Mouse (Mus musculus): Measurements from ENCODE around the gene Samsn1. TPM values are rescaled to one million over a fixed set of nuclear protein-coding genes. Genes with fewer than 3 reads are reported as not detected.

The Samsn1 gene
- total and polyA plus RNA-seq, 2 experiments from 2014 or later: 0.19 to 1.2 TPM

- Histone ChIP-seq H3K9ac (replicated peaks; ENCODE audit: low read depth, low read length) (no peak overlapping the region), H3K9me3 (replicated peaks; ENCODE audit: control insufficient read depth, low read length) (no peaks in the 10 kb centered on the region), H3K4me2 (ENCODE audit: low read depth, low read length) (no peak overlapping the region), H3K4me1 (ENCODE audit: control insufficient read depth, insufficient read depth) (no peaks in the 10 kb centered on the region), H3K4me3 (ENCODE audit: low read depth, low read length) (no peak overlapping the region), H3K27ac (ENCODE audit: low read depth) (no peak overlapping the region), H3K36me3 (replicated peaks; ENCODE audit: control insufficient read depth, insufficient read depth, low read length) (no peaks in the 10 kb centered on the region), H3K27me3 (ENCODE audit: control insufficient read depth, insufficient read depth, low read length) (no peaks in the 10 kb centered on the region)
- ATAC-seq (ENCODE audit: insufficient read depth, low read depth): no peak
- no peak for DNase-seq (ENCODE audit: low spot score)
- TF ChIP-seq EP300 (IDR thresholded peaks at IDR 0.05; ENCODE audit: low read depth) (no peak), CTCF (IDR thresholded peaks at IDR 0.05; ENCODE audit: low read depth) (no peak)
- WGBS: 84% methylated on average over 6 of the region's 6 CpGs
Measured at GRCm38 (mm10) chr16:76001788-76002187, 20.3 kb downstream of the Samsn1 start.

- TF ChIP-seq CTCF (IDR thresholded peaks at IDR 0.05; ENCODE audit: low read depth) (no peak), EP300 (IDR thresholded peaks at IDR 0.05; ENCODE audit: low read depth) (no peak)
- Histone ChIP-seq H3K4me2 (ENCODE audit: low read depth, low read length) (no peak overlapping the region), H3K36me3 (replicated peaks; ENCODE audit: control insufficient read depth, insufficient read depth, low read length) (no peaks in the 10 kb centered on the region), H3K27ac (ENCODE audit: low read depth) (no peak overlapping the region), H3K9ac (replicated peaks; ENCODE audit: low read depth, low read length) (no peak overlapping the region), H3K4me1 (ENCODE audit: control insufficient read depth, insufficient read depth) (no peaks in the 10 kb centered on the region), H3K9me3 (replicated peaks; ENCODE audit: control insufficient read depth, low read length) (no peaks in the 10 kb centered on the region), H3K27me3 (ENCODE audit: control insufficient read depth, insufficient read depth, low read length) (no peaks in the 10 kb centered on the region), H3K4me3 (ENCODE audit: low read depth, low read length) (no peak overlapping the region)
- 83% methylated on average over 9 of the region's 9 CpGs for WGBS
- DNase-seq (ENCODE audit: low spot score): no peak
- no peak for ATAC-seq (ENCODE audit: insufficient read depth, low read depth)
Measured at GRCm38 (mm10) chr16:76000127-76000526, 22.0 kb downstream of the Samsn1 start.

GRCm38 (mm10) chr16:75990173-75990572, 31.9 kb downstream of the Samsn1 start:
- Histone ChIP-seq H3K4me2 (ENCODE audit: low read depth, low read length) (no peak overlapping the region), H3K4me1 (ENCODE audit: control insufficient read depth, insufficient read depth) (no peaks in the 10 kb centered on the region), H3K27me3 (ENCODE audit: control insufficient read depth, insufficient read depth, low read length) (no peaks in the 10 kb centered on the region), H3K36me3 (replicated peaks; ENCODE audit: control insufficient read depth, insufficient read depth, low read length) (no peaks in the 10 kb centered on the region), H3K4me3 (ENCODE audit: low read depth, low read length) (no peak overlapping the region), H3K9ac (replicated peaks; ENCODE audit: low read depth, low read length) (no peak overlapping the region), H3K9me3 (replicated peaks; ENCODE audit: control insufficient read depth, low read length) (no peaks in the 10 kb centered on the region), H3K27ac (ENCODE audit: low read depth) (no peak overlapping the region)
- 68% methylated on average over 1 of the region's 1 CpGs for WGBS
- DNase-seq (ENCODE audit: low spot score) (no peak), ATAC-seq (ENCODE audit: insufficient read depth, low read depth) (no peak)
- TF ChIP-seq CTCF (IDR thresholded peaks at IDR 0.05; ENCODE audit: low read depth) (no peak), EP300 (IDR thresholded peaks at IDR 0.05; ENCODE audit: low read depth) (no peak)

GRCm38 (mm10) chr16:75983831-75984230, 38.2 kb downstream of the Samsn1 start:
- DNase-seq (ENCODE audit: low spot score): no peak
- H3K9ac ChIP-seq (replicated peaks; ENCODE audit: low read depth, low read length): no peak overlapping the region
- TF ChIP-seq CTCF (IDR thresholded peaks at IDR 0.05; ENCODE audit: low read depth) (no peak), EP300 (IDR thresholded peaks at IDR 0.05; ENCODE audit: low read depth) (no peak)

GRCm38 (mm10) chr16:75979381-75979780, 42.7 kb downstream of the Samsn1 start:
- Histone ChIP-seq H3K4me3 (ENCODE audit: low read depth, low read length) (no peak overlapping the region), H3K4me2 (ENCODE audit: low read depth, low read length) (no peak overlapping the region), H3K4me1 (ENCODE audit: control insufficient read depth, insufficient read depth) (no peaks in the 10 kb centered on the region), H3K27ac (ENCODE audit: low read depth) (no peak overlapping the region), H3K9me3 (replicated peaks; ENCODE audit: control insufficient read depth, low read length) (0 out of 2 replicates have a peak, but pooled peaks cover 6% of the 10 kb centered on the region), H3K9ac (replicated peaks; ENCODE audit: low read depth, low read length) (no peak overlapping the region), H3K27me3 (ENCODE audit: control insufficient read depth, insufficient read depth, low read length) (no peaks in the 10 kb centered on the region), H3K36me3 (replicated peaks; ENCODE audit: control insufficient read depth, insufficient read depth, low read length) (no peaks in the 10 kb centered on the region)
- TF ChIP-seq EP300 (IDR thresholded peaks at IDR 0.05; ENCODE audit: low read depth): no peak
- no peak for ATAC-seq (ENCODE audit: insufficient read depth, low read depth)
- DNase-seq (ENCODE audit: low spot score): no peak

More at GRCm38 (mm10) chr16:75983831-75984230, 38.2 kb downstream of the Samsn1 start:
- Histone ChIP-seq H3K4me3 (ENCODE audit: low read depth, low read length) (no peak overlapping the region), H3K36me3 (replicated peaks; ENCODE audit: control insufficient read depth, insufficient read depth, low read length) (no peaks in the 10 kb centered on the region), H3K27me3 (ENCODE audit: control insufficient read depth, insufficient read depth, low read length) (no peaks in the 10 kb centered on the region), H3K9me3 (replicated peaks; ENCODE audit: control insufficient read depth, low read length) (0 out of 2 replicates have a peak, but pooled peaks cover 6% of the 10 kb centered on the region), H3K4me2 (ENCODE audit: low read depth, low read length) (no peak overlapping the region), H3K4me1 (ENCODE audit: control insufficient read depth, insufficient read depth) (no peaks in the 10 kb centered on the region), H3K27ac (ENCODE audit: low read depth) (no peak overlapping the region)
- 64% methylated on average over 1 of the region's 1 CpGs for WGBS
- no peak for ATAC-seq (ENCODE audit: insufficient read depth, low read depth)

GRCm38 (mm10) chr16:75977798-75978197, 44.3 kb downstream of the Samsn1 start:
- ATAC-seq (ENCODE audit: insufficient read depth, low read depth) (no peak), DNase-seq (ENCODE audit: low spot score) (no peak)
- Histone ChIP-seq H3K36me3 (replicated peaks; ENCODE audit: control insufficient read depth, insufficient read depth, low read length) (no peaks in the 10 kb centered on the region), H3K9me3 (replicated peaks; ENCODE audit: control insufficient read depth, low read length) (no peaks in the 10 kb centered on the region), H3K27me3 (ENCODE audit: control insufficient read depth, insufficient read depth, low read length) (no peaks in the 10 kb centered on the region), H3K4me2 (ENCODE audit: low read depth, low read length) (no peak overlapping the region), H3K4me3 (ENCODE audit: low read depth, low read length) (no peak overlapping the region), H3K4me1 (ENCODE audit: control insufficient read depth, insufficient read depth) (no peaks in the 10 kb centered on the region), H3K27ac (ENCODE audit: low read depth) (no peak overlapping the region), H3K9ac (replicated peaks; ENCODE audit: low read depth, low read length) (no peak overlapping the region)
- no peak for TF ChIP-seq EP300 (IDR thresholded peaks at IDR 0.05; ENCODE audit: low read depth)
- TF ChIP-seq CTCF (IDR thresholded peaks at IDR 0.05; ENCODE audit: low read depth): no peak
- WGBS: 71% methylated on average over 5 of the region's 5 CpGs

Measured in heart, postnatal 0 days (tissue).